Mouse (Mus musculus): ENCODE data around the gene Phip. TPM values are rescaled to one million over a fixed set of nuclear protein-coding genes. Genes with fewer than 3 reads are reported as not detected.

The Phip gene
- polyA plus RNA-seq, 1 experiment from 2014 or later: 136 TPM

GRCm38 (mm10) chr9:82974187-82974861 lies 992 bp downstream of the Phip start:
- peak; percentile 99 for DNase-seq (ENCODE audit: low spot score, missing footprints)
- 1% methylated on average over 64 of the region's 75 CpGs for WGBS

GRCm38 (mm10) chr9:82973321-82973892 lies 1.9 kb downstream of the Phip start:
- peaks cover 20% of the 10 kb centered on the region for H3K4me1 ChIP-seq (ENCODE audit: control insufficient read depth, insufficient read depth, low read length)
- H3K9ac ChIP-seq (ENCODE audit: low read length): peak overlapping the region; percentile 99
- ATAC-seq (ENCODE audit: low FRiP score): no peak
- H3K27ac ChIP-seq (ENCODE audit: low read depth, low read length): no peak overlapping the region
- H3K4me3 ChIP-seq (ENCODE audit: low read depth, low read length): peak overlapping the region; percentile 97
- no peaks in the 10 kb centered on the region for H3K9me3 ChIP-seq (ENCODE audit: control insufficient read depth, low read length)
- H3K27me3 ChIP-seq (ENCODE audit: control insufficient read depth, insufficient read depth, low read length): no peaks in the 10 kb centered on the region
- H3K36me3 ChIP-seq (ENCODE audit: control insufficient read depth, insufficient read depth, low read length): no peaks in the 10 kb centered on the region
- H3K4me2 ChIP-seq: peak overlapping the region; percentile 78
- DNase-seq (ENCODE audit: low spot score, missing footprints): no peak
- WGBS: 42% methylated on average over 8 of the region's 8 CpGs

More at GRCm38 (mm10) chr9:82974187-82974861, 992 bp downstream of the Phip start:
- peak; percentile 83 for ATAC-seq (ENCODE audit: low FRiP score)
- Histone ChIP-seq H3K27ac (ENCODE audit: low read depth, low read length) (peak overlapping the region; percentile 99), H3K36me3 (ENCODE audit: control insufficient read depth, insufficient read depth, low read length) (no peaks in the 10 kb centered on the region), H3K4me1 (ENCODE audit: control insufficient read depth, insufficient read depth, low read length) (peaks cover 20% of the 10 kb centered on the region), H3K27me3 (ENCODE audit: control insufficient read depth, insufficient read depth, low read length) (no peaks in the 10 kb centered on the region), H3K4me3 (ENCODE audit: low read depth, low read length) (peak overlapping the region; percentile 97), H3K4me2 (peak overlapping the region; percentile 78), H3K9ac (ENCODE audit: low read length) (peak overlapping the region; percentile 99), H3K9me3 (ENCODE audit: control insufficient read depth, low read length) (no peaks in the 10 kb centered on the region)

GRCm38 (mm10) chr9:82971433-82971832 lies 3.9 kb downstream of the Phip start:
- no peaks in the 10 kb centered on the region for H3K36me3 ChIP-seq (ENCODE audit: control insufficient read depth, insufficient read depth, low read length)
- no peak overlapping the region for H3K9ac ChIP-seq (ENCODE audit: low read length)
- 62% methylated on average over 1 of the region's 1 CpGs for WGBS
- H3K4me1 ChIP-seq (ENCODE audit: control insufficient read depth, insufficient read depth, low read length): peaks cover 15% of the 10 kb centered on the region
- no peaks in the 10 kb centered on the region for H3K9me3 ChIP-seq (ENCODE audit: control insufficient read depth, low read length)
- no peaks in the 10 kb centered on the region for H3K27me3 ChIP-seq (ENCODE audit: control insufficient read depth, insufficient read depth, low read length)
- no peak overlapping the region for H3K4me3 ChIP-seq (ENCODE audit: low read depth, low read length)
- no peak overlapping the region; the same call in 1 of the 2 replicates for H3K4me2 ChIP-seq
- no peak for DNase-seq (ENCODE audit: low spot score, missing footprints)
- no peak for ATAC-seq (ENCODE audit: low FRiP score)
- H3K27ac ChIP-seq (ENCODE audit: low read depth, low read length): no peak overlapping the region

GRCm38 (mm10) chr9:82967076-82967621 lies 8.2 kb downstream of the Phip start:
- Histone ChIP-seq H3K4me2 (no peak overlapping the region), H3K36me3 (ENCODE audit: control insufficient read depth, insufficient read depth, low read length) (no peaks in the 10 kb centered on the region)

GRCm38 (mm10) chr9:82963981-82964380 lies 11.3 kb downstream of the Phip start:
- Histone ChIP-seq H3K9ac (ENCODE audit: low read length) (no peak overlapping the region), H3K4me1 (ENCODE audit: control insufficient read depth, insufficient read depth, low read length) (no peaks in the 10 kb centered on the region), H3K27me3 (ENCODE audit: control insufficient read depth, insufficient read depth, low read length) (no peaks in the 10 kb centered on the region), H3K36me3 (ENCODE audit: control insufficient read depth, insufficient read depth, low read length) (peaks cover 4% of the 10 kb centered on the region), H3K9me3 (ENCODE audit: control insufficient read depth, low read length) (no peaks in the 10 kb centered on the region), H3K4me3 (ENCODE audit: low read depth, low read length) (no peak overlapping the region), H3K27ac (ENCODE audit: low read depth, low read length) (no peak overlapping the region), H3K4me2 (no peak overlapping the region)
- DNase-seq (ENCODE audit: low spot score, missing footprints): no peak
- no peak for ATAC-seq (ENCODE audit: low FRiP score)
- WGBS: 94% methylated on average over 4 of the region's 4 CpGs

More at GRCm38 (mm10) chr9:82967076-82967621, 8.2 kb downstream of the Phip start:
- H3K4me3 ChIP-seq (ENCODE audit: low read depth, low read length): no peak overlapping the region
- no peak overlapping the region for H3K9ac ChIP-seq (ENCODE audit: low read length)
- peaks cover 7% of the 10 kb centered on the region; the same call in 1 of the 2 replicates for H3K4me1 ChIP-seq (ENCODE audit: control insufficient read depth, insufficient read depth, low read length)
- H3K27me3 ChIP-seq (ENCODE audit: control insufficient read depth, insufficient read depth, low read length): no peaks in the 10 kb centered on the region
- no peaks in the 10 kb centered on the region for H3K9me3 ChIP-seq (ENCODE audit: control insufficient read depth, low read length)
- DNase-seq (ENCODE audit: low spot score, missing footprints) (no peak), ATAC-seq (ENCODE audit: low FRiP score) (no peak)
- WGBS: 85% methylated on average over 8 of the region's 8 CpGs
- no peak overlapping the region for H3K27ac ChIP-seq (ENCODE audit: low read depth, low read length)

GRCm38 (mm10) chr9:82961352-82961751 lies 14.0 kb downstream of the Phip start:
- 95% methylated on average over 2 of the region's 2 CpGs for WGBS
- H3K4me3 ChIP-seq (ENCODE audit: low read depth, low read length): no peak overlapping the region
- H3K27me3 ChIP-seq (ENCODE audit: control insufficient read depth, insufficient read depth, low read length): no peaks in the 10 kb centered on the region
- no peak overlapping the region for H3K27ac ChIP-seq (ENCODE audit: low read depth, low read length)
- ATAC-seq (ENCODE audit: low FRiP score): no peak
- H3K36me3 ChIP-seq (ENCODE audit: control insufficient read depth, insufficient read depth, low read length): peaks cover 9% of the 10 kb centered on the region
- no peaks in the 10 kb centered on the region for H3K9me3 ChIP-seq (ENCODE audit: control insufficient read depth, low read length)
- DNase-seq (ENCODE audit: low spot score, missing footprints): no peak
- H3K4me2 ChIP-seq: no peak overlapping the region
- H3K9ac ChIP-seq (ENCODE audit: low read length): no peak overlapping the region
- no peaks in the 10 kb centered on the region for H3K4me1 ChIP-seq (ENCODE audit: control insufficient read depth, insufficient read depth, low read length)

- Histone ChIP-seq H3K9ac (ENCODE audit: low read length) (no peak overlapping the region), H3K4me2 (no peak overlapping the region), H3K36me3 (ENCODE audit: control insufficient read depth, insufficient read depth, low read length) (peaks cover 9% of the 10 kb centered on the region), H3K27ac (ENCODE audit: low read depth, low read length) (no peak overlapping the region), H3K9me3 (ENCODE audit: control insufficient read depth, low read length) (no peaks in the 10 kb centered on the region), H3K27me3 (ENCODE audit: control insufficient read depth, insufficient read depth, low read length) (no peaks in the 10 kb centered on the region), H3K4me1 (ENCODE audit: control insufficient read depth, insufficient read depth, low read length) (no peaks in the 10 kb centered on the region), H3K4me3 (ENCODE audit: low read depth, low read length) (no peak overlapping the region)
- ATAC-seq (ENCODE audit: low FRiP score) (no peak), DNase-seq (ENCODE audit: low spot score, missing footprints) (no peak)
- 86% methylated on average over 4 of the region's 4 CpGs for WGBS
Measured at GRCm38 (mm10) chr9:82955267-82955666, 20.0 kb downstream of the Phip start.

GRCm38 (mm10) chr9:82952330-82952729 lies 23.0 kb downstream of the Phip start:
- no peak overlapping the region for H3K4me3 ChIP-seq (ENCODE audit: low read depth, low read length)
- H3K36me3 ChIP-seq (ENCODE audit: control insufficient read depth, insufficient read depth, low read length): peaks cover 2% of the 10 kb centered on the region; the same call in 1 of the 2 replicates
- no peak overlapping the region for H3K4me2 ChIP-seq
- no peak overlapping the region for H3K9ac ChIP-seq (ENCODE audit: low read length)
- H3K4me1 ChIP-seq (ENCODE audit: control insufficient read depth, insufficient read depth, low read length): no peaks in the 10 kb centered on the region
- no peaks in the 10 kb centered on the region for H3K9me3 ChIP-seq (ENCODE audit: control insufficient read depth, low read length)
- H3K27ac ChIP-seq (ENCODE audit: low read depth, low read length): no peak overlapping the region
- no peak for DNase-seq (ENCODE audit: low spot score, missing footprints)
- H3K27me3 ChIP-seq (ENCODE audit: control insufficient read depth, insufficient read depth, low read length): no peaks in the 10 kb centered on the region
- peak; percentile 24; the same call in 1 of the 2 replicates for ATAC-seq (ENCODE audit: low FRiP score)

GRCm38 (mm10) chr9:82951435-82952004 lies 23.8 kb downstream of the Phip start:
- Histone ChIP-seq H3K27ac (ENCODE audit: low read depth, low read length) (no peak overlapping the region), H3K9me3 (ENCODE audit: control insufficient read depth, low read length) (no peaks in the 10 kb centered on the region), H3K36me3 (ENCODE audit: control insufficient read depth, insufficient read depth, low read length) (no peaks in the 10 kb centered on the region), H3K4me3 (ENCODE audit: low read depth, low read length) (no peak overlapping the region), H3K9ac (ENCODE audit: low read length) (no peak overlapping the region), H3K27me3 (ENCODE audit: control insufficient read depth, insufficient read depth, low read length) (no peaks in the 10 kb centered on the region), H3K4me1 (ENCODE audit: control insufficient read depth, insufficient read depth, low read length) (no peaks in the 10 kb centered on the region), H3K4me2 (no peak overlapping the region)
- WGBS: 95% methylated on average over 2 of the region's 2 CpGs
- ATAC-seq (ENCODE audit: low FRiP score) (no peak), DNase-seq (ENCODE audit: low spot score, missing footprints) (no peak)
